In genomic region chr3:94974026-94974527, GRCm38 (mm10) we compare ENCODE assay signal across 7 mouse cellular contexts. TPM values are rescaled to one million over a fixed set of nuclear protein-coding genes. Genes with fewer than 3 reads are reported as not detected.
DNase-seq lines count a peak whose midpoint lies in the region; ATAC-seq lines count a peak whose summit lies in the region.

No protein-coding gene starts in this region.

- H3K27ac ChIP-seq in neural tube, embryonic 11.5 days (ENCODE audit: low read depth, low read length), result no peak overlapping the region
- H3K27ac ChIP-seq in forebrain, embryonic 10.5 days, result peak overlapping the region; percentile 97
- no peak overlapping the region; the same call in 1 of the 2 replicates for H3K27ac ChIP-seq in limb, embryonic 15.5 days
- peak overlapping the region; percentile 47; the same call in 1 of the 2 replicates for H3K27ac ChIP-seq in stomach, embryonic 16.5 days (ENCODE audit: low read length)

- no peaks in the 10 kb centered on the region for H3K36me3 ChIP-seq in neural tube, embryonic 11.5 days (ENCODE audit: control insufficient read depth, insufficient read depth, low read length)
- H3K36me3 ChIP-seq in forebrain, embryonic 10.5 days (replicated peaks), result peaks cover 15% of the 10 kb centered on the region
- peaks cover 6% of the 10 kb centered on the region for H3K36me3 ChIP-seq in limb, embryonic 15.5 days
- H3K36me3 ChIP-seq in stomach, embryonic 16.5 days (ENCODE audit: control insufficient read depth, insufficient read depth, low read length), result no peaks in the 10 kb centered on the region

- peak overlapping the region; percentile 47 for H3K9ac ChIP-seq in neural tube, embryonic 11.5 days (ENCODE audit: low read length)
- peak overlapping the region; percentile 33 for H3K9ac ChIP-seq in limb, embryonic 15.5 days
- H3K9ac ChIP-seq in stomach, embryonic 16.5 days (ENCODE audit: low read length), result peak overlapping the region; percentile 96

- H3K9me3 ChIP-seq in neural tube, embryonic 11.5 days (ENCODE audit: control insufficient read depth, low read length), result no peaks in the 10 kb centered on the region
- no peaks in the 10 kb centered on the region for H3K9me3 ChIP-seq in forebrain, embryonic 10.5 days
- no peaks in the 10 kb centered on the region for H3K9me3 ChIP-seq in limb, embryonic 15.5 days
- H3K9me3 ChIP-seq in stomach, embryonic 16.5 days (replicated peaks; ENCODE audit: control insufficient read depth, low read length), result no peaks in the 10 kb centered on the region

- peak; percentile 43 for ATAC-seq in neural tube, embryonic 11.5 days (ENCODE audit: insufficient read depth, low FRiP score, low TSS enrichment)
- no peak for ATAC-seq in limb, embryonic 15.5 days (ENCODE audit: insufficient number of reproducible peaks, low FRiP score, low TSS enrichment, low read depth)
- ATAC-seq in stomach, embryonic 16.5 days (ENCODE audit: insufficient read depth, low FRiP score), result peak; percentile 22; the same call in 1 of the 2 replicates

- 18% methylated on average over 9 of the region's 9 CpGs for WGBS in neural tube, embryonic 11.5 days
- 19% methylated on average over 9 of the region's 9 CpGs for WGBS in forebrain, embryonic 10.5 days
- 23% methylated on average over 9 of the region's 9 CpGs for WGBS in limb, embryonic 15.5 days
- 14% methylated on average over 9 of the region's 9 CpGs for WGBS in stomach, embryonic 16.5 days

- peaks cover 6% of the 10 kb centered on the region for H3K4me1 ChIP-seq in neural tube, embryonic 11.5 days (ENCODE audit: control insufficient read depth, insufficient read depth, low read length)
- peaks cover 19% of the 10 kb centered on the region for H3K4me1 ChIP-seq in forebrain, embryonic 10.5 days
- peaks cover 18% of the 10 kb centered on the region for H3K4me1 ChIP-seq in limb, embryonic 15.5 days
- peaks cover 11% of the 10 kb centered on the region for H3K4me1 ChIP-seq in stomach, embryonic 16.5 days (ENCODE audit: control insufficient read depth, insufficient read depth, low read length)

- peak overlapping the region; percentile 80 for H3K4me3 ChIP-seq in neural tube, embryonic 11.5 days (ENCODE audit: low read depth, low read length)
- peak overlapping the region; percentile 68 for H3K4me3 ChIP-seq in forebrain, embryonic 10.5 days
- peak overlapping the region; percentile 94 for H3K4me3 ChIP-seq in limb, embryonic 15.5 days
- H3K4me3 ChIP-seq in stomach, embryonic 16.5 days (replicated peaks; ENCODE audit: low read length), result peak overlapping the region; percentile 95

- H3K4me2 ChIP-seq in neural tube, embryonic 11.5 days (ENCODE audit: low read depth), result peak overlapping the region; percentile 62
- H3K4me2 ChIP-seq in limb, embryonic 15.5 days, result peak overlapping the region; percentile 63
- peak overlapping the region; percentile 70 for H3K4me2 ChIP-seq in stomach, embryonic 16.5 days (ENCODE audit: low read depth, low read length)

- DNase-seq in neural tube, embryonic 11.5 days (ENCODE audit: low spot score), result no peak
- no peak for DNase-seq in neural tube, embryonic 10.5 days (ENCODE audit: extremely low spot score, low spot score)
- no peak for DNase-seq in forebrain, embryonic 10.5 days (ENCODE audit: extremely low spot score, low spot score)
- DNase-seq in thymus, postnatal 14 days, result no peak
- no peak for DNase-seq in adrenal gland, adult 8-10 months

- H3K27me3 ChIP-seq in neural tube, embryonic 11.5 days (ENCODE audit: control insufficient read depth, insufficient read depth, low read length), result no peaks in the 10 kb centered on the region
- no peaks in the 10 kb centered on the region for H3K27me3 ChIP-seq in forebrain, embryonic 10.5 days (ENCODE audit: poor library complexity, severe bottlenecking)
- H3K27me3 ChIP-seq in limb, embryonic 15.5 days, result no peaks in the 10 kb centered on the region
- H3K27me3 ChIP-seq in stomach, embryonic 16.5 days (ENCODE audit: control insufficient read depth, insufficient read depth, low read length), result no peaks in the 10 kb centered on the region

RNA-seq across cellular contexts. Expression of gene Pi4kb, which starts 0.5 kb away (rescaled TPM):
- polyA plus RNA-seq in neural tube, embryonic 11.5 days (2014; fragmentation: Nextera tagmentation; extraction: Ambion mirVana), result 24.8 and 27.0 TPM in 2 replicates
- 20.1 and 21.7 TPM in 2 replicates for polyA plus RNA-seq in forebrain, embryonic 10.5 days (2016; fragmentation: Nextera tagmentation; extraction: Ambion mirVana)
- polyA plus RNA-seq in limb, embryonic 15.5 days (2015; fragmentation: Nextera tagmentation; extraction: Ambion mirVana), result 26.8 and 29.1 TPM in 2 replicates
- polyA plus RNA-seq in stomach, embryonic 16.5 days (2015; fragmentation: Nextera tagmentation; extraction: Ambion mirVana), result 17.5 and 24.0 TPM in 2 replicates
- 10 to 100 TPM; 59.3 to 87.5 (median 74.9) TPM for total RNA-seq in adrenal gland, adult 8-10 months (2022)

RNA-seq across cellular contexts. Expression of gene Rfx5, which starts 20.2 kb away (rescaled TPM):
- 7.1 and 7.2 TPM in 2 replicates for polyA plus RNA-seq in neural tube, embryonic 11.5 days (2014; fragmentation: Nextera tagmentation; extraction: Ambion mirVana)
- polyA plus RNA-seq in forebrain, embryonic 10.5 days (2016; fragmentation: Nextera tagmentation; extraction: Ambion mirVana), result 5.2 and 5.4 TPM in 2 replicates
- polyA plus RNA-seq in limb, embryonic 15.5 days (2015; fragmentation: Nextera tagmentation; extraction: Ambion mirVana), result 8.0 and 8.2 TPM in 2 replicates
- polyA plus RNA-seq in stomach, embryonic 16.5 days (2015; fragmentation: Nextera tagmentation; extraction: Ambion mirVana), result 6.9 and 7.0 TPM in 2 replicates
- 10 to 100 TPM; 27.2 to 56.5 (median 40.3) TPM for total RNA-seq in adrenal gland, adult 8-10 months (2022)

RNA-seq across cellular contexts. Expression of gene Zfp687, which starts 41.2 kb away (rescaled TPM):
- 27.6 and 32.8 TPM in 2 replicates for polyA plus RNA-seq in neural tube, embryonic 11.5 days (2014; fragmentation: Nextera tagmentation; extraction: Ambion mirVana)
- 42.1 and 44.3 TPM in 2 replicates for polyA plus RNA-seq in forebrain, embryonic 10.5 days (2016; fragmentation: Nextera tagmentation; extraction: Ambion mirVana)
- polyA plus RNA-seq in limb, embryonic 15.5 days (2015; fragmentation: Nextera tagmentation; extraction: Ambion mirVana), result 16.8 and 20.2 TPM in 2 replicates
- polyA plus RNA-seq in stomach, embryonic 16.5 days (2015; fragmentation: Nextera tagmentation; extraction: Ambion mirVana), result 20.4 and 22.6 TPM in 2 replicates
- 10 to 100 TPM; 33.8 to 57.6 (median 46.8) TPM for total RNA-seq in adrenal gland, adult 8-10 months (2022)

RNA-seq across cellular contexts. Expression of gene Selenbp1, which starts 41.2 kb away (rescaled TPM):
- 6.2 and 7.8 TPM in 2 replicates for polyA plus RNA-seq in neural tube, embryonic 11.5 days (2014; fragmentation: Nextera tagmentation; extraction: Ambion mirVana)
- polyA plus RNA-seq in forebrain, embryonic 10.5 days (2016; fragmentation: Nextera tagmentation; extraction: Ambion mirVana), result 2.5 and 2.7 TPM in 2 replicates
- 51.9 and 57.7 TPM in 2 replicates for polyA plus RNA-seq in limb, embryonic 15.5 days (2015; fragmentation: Nextera tagmentation; extraction: Ambion mirVana)
- polyA plus RNA-seq in stomach, embryonic 16.5 days (2015; fragmentation: Nextera tagmentation; extraction: Ambion mirVana), result 132 and 144 TPM in 2 replicates
- 10 to 100 TPM; 43.1 to 69.2 (median 57.5) TPM for total RNA-seq in adrenal gland, adult 8-10 months (2022)

Comparison
In these comparisons a context has a peak if more than half of its experiments do, and no peak if none do; other contexts are left out.
1. H3K27ac ChIP-seq: peak in forebrain, embryonic 10.5 days (single experiment) and stomach, embryonic 16.5 days (single experiment); none in neural tube, embryonic 11.5 days (single experiment) and limb, embryonic 15.5 days (single experiment).
2. H3K9ac ChIP-seq: peak in every context shown above with its lines; median percentile 96 in stomach, embryonic 16.5 days; 47 in neural tube, embryonic 11.5 days; 33 in limb, embryonic 15.5 days.
3. Peak in every context shown above with its lines, with median percentiles within 50 percentile points of each other: H3K4me2 ChIP-seq and H3K4me3 ChIP-seq.